Mouse (Mus musculus) megakaryocyte, adult 5-6 weeks (primary cell): Measurements from ENCODE around the gene Pax5. TPM values are rescaled to one million over a fixed set of nuclear protein-coding genes. Genes with fewer than 3 reads are reported as not detected.

Experiments
- ATAC-seq: 2 replicates; pipeline ENCODE4 v1.8.0; 2016; ENCODE audit warnings: mild to moderate bottlenecking, inconsistent platforms; ENCODE audit not compliant: poor library complexity, severe bottlenecking
- total RNA-seq, 2 experiments: library from RNA; stranded (forward) in 1 of 2; stranded (reverse) in 1 of 2; fragments of 153-499, 151-499 nt in 1 of 2; fragments of 221-1000, 200-1000 nt in 1 of 2; gene quantifications; 2 replicates each; pipeline versions ENCODE4 v1.2.3 to v1.2.4; 2015 to 2017

The Pax5 gene
- total RNA-seq, 2 experiments from 2014 or later: 0.04 TPM; not detected in 1

DNA sequence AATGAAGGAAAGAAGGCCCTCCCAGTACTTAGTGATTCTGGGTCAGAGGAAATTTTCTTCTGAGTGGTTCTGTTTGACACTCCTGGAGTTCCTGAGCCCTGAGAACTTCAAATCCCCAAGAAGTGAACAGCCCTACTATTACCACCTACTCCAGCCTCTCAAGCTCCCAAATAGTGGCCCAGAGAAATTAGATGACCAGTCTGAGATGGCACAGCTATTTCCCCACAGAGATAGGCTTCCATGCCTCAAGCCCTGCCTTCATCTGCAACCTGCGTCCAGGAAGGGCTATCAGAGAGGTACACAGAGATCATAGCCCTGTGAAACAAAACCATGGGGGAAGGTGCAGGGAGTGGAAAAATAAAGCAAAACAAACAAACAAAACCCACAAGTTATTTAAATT is 3.4 kb downstream of the Pax5 start:
- no peak for ATAC-seq

DNA sequence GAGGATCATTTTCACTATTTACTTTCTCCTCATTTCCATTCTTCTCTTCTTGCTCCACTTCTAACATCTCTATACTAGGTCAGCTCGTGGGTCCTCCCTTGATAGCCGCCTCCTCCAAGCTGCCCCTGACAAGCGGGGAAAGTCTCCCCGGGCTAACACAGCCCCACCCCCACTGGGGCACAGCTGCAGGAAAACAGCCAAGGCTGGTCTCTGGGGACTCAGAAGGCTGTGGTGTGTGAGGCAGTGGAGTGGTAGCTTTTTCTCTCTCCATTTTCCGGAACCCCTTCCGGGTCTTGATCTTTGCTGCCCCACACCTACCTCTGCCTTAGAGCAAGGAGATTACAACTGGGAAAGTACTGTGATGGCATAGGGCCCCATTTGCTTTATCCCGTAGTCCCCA is 4.3 kb downstream of the Pax5 start:
- ATAC-seq: no peak

- ATAC-seq: no peak
Observed at GRCm38 (mm10) chr4:44705151-44705550, 5.1 kb downstream of the Pax5 start.

- ATAC-seq: peak; percentile 80
Observed at GRCm38 (mm10) chr4:44704369-44704745, 5.9 kb downstream of the Pax5 start.

- ATAC-seq: no peak
Observed at GRCm38 (mm10) chr4:44703686-44704368, 6.5 kb downstream of the Pax5 start.

DNA sequence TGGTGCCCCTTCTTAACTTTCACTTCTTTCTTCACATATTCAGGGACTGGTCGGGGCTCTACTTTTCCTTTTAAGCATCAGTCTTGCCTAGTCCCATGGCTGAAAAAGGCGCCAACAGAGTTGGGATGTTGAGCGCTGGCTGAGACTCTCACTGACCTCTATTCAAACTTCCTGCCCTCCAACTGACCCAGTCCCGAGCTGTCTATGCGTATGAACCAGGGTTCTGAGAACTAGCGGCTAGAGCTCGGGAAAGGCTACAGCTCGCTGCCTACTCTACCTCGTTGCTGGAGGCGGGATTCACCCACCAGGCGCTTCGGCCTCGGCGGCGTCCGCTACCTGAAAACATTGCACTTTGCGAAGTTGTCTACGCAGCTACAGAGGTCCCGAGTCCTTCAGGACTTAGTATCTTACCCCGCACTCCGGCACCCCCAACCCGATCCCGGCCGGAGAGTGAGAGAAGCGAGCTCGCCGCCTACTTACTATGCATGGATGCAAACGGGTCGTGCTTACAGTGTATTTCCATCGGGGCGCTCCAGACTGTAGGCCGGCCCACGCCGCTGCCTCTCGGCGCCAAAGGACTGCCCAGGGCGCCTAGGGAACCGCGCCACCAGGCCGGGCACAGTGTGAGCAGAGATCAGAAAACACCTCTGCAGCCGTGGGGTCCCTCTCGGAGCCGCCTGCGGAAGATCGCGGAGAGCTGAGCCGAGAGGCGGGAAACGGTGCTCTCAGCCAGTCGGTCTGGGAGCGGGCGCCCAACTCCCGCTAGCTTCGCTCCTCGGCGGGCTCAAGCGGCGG is 7.2 kb downstream of the Pax5 start:
- ATAC-seq: no peak

DNA sequence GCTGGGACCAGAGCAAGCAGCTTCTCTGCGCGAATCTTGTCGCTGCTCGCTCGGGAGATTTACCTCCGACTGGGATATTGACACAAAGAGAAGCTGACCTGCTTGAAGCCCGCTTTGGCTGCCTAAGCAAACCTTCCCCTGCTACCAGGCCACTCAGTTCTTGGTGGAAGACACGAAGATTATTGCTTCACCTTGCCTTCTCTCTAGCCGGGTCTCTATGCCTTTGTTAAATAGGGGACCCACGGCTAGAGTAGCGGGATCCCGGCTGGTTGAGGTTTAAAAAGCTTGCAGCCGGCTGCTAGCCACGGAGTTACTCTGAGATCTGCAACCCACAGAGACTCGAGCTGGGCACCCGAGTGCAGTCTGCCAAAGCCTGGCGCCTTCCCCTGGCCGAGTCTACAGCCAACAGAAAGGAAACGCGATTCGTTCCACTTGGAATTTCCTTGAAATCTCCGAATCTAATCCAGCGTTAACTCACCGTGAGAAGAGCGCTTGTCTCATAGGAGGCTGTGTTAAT is 8.2 kb downstream of the Pax5 start:
- no peak for ATAC-seq

- ATAC-seq: no peak
Observed at GRCm38 (mm10) chr4:44701513-44701912, 8.8 kb downstream of the Pax5 start.

GRCm38 (mm10) chr4:44696676-44697075 is 13.6 kb downstream of the Pax5 start:
- no peak for ATAC-seq

DNA sequence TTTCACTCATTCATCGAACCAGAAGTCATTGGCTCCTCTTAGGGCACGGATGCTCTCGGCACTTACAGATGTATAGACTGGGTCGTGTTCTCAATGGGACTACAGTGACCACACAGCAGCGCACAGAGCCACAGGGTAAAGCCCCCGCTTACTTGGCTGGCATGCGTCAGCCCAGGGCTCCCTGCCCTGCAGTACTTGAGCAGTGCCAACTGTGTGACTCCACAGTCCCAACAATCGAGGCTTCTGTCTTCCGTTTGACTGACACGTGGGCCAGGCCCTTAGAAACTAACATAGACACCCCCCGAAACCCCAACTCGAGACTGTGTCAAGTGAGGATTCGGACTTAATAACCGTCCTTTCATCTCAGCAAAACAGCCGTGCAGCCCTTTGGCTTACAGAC is 15.9 kb downstream of the Pax5 start:
- no peak for ATAC-seq

DNA sequence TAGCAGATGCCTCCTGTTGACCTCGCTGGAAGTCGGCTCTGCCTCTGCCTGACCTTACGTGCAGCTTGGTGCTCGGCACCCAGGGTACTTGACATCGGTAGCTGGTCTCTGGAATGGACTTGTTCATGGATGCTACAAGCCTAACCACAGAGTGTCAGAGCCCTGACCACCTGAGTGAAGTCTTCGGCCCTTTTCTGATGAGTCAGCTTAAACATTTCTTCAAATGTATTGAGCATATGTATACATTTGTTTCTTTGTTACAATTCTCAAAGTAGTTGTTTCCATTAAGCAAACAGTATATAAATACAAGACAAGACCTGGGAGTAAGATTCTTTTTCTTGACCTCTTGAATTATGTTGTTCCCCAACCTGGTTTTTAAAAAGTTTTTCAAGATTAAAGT is 24.7 kb downstream of the Pax5 start:
- no peak for ATAC-seq

GRCm38 (mm10) chr4:44680242-44680897 is 29.9 kb downstream of the Pax5 start:
- ATAC-seq: no peak

DNA sequence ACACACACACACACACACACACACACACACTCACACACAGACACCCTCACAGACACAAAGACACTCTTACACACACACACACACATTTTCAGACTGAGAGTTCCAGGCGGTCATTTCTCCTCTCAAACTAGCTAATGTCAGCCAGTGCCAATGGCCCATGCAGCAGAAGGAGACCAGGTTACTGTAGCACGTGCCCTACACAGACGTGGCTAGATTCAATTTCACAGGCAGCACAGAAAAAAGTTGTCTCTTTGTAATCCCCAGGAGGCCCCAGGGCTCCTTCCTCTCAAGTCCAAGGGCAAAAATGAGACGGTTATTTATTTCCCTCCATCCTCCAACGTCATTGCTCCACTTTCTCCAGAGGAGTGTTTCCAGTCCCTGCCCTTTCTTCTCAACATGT is 31.6 kb downstream of the Pax5 start:
- ATAC-seq: no peak

DNA sequence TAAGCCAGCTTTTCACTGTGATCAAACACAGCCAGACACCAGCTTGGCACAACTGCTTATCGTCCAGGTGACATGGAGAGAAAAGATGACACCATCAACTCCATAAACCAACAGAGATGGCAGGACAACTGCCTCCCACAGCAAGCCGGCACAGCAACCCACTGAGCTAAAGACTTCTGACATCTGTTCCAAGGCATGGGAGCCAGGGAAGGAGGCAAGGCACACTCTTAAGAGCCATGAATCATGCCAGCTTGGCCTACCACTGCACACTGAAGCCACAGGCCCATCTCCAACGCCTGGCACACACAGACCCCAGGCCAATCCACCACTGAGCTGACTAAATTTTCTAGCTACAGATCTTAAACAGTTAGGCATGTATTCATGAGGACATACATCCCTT is 32.3 kb downstream of the Pax5 start:
- ATAC-seq: no peak

DNA sequence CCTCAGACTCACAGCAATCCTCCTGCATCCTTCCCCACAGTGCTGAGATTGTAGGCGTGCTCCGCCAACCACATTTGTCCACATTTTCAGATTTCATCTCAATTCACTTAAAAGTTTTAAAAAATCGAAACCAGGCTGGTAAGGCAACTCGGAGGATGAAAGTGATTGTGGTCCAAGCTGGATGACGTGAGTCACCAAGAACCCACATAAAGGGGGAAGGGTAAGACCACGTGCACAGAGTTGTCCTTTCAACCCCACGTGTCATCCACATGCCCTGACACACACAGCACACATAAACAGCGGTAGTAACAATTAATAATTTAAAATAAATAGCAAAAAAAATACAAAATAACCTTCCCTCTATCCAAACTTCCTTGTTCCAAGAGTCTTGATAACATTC is 35.3 kb downstream of the Pax5 start:
- no peak for ATAC-seq

DNA sequence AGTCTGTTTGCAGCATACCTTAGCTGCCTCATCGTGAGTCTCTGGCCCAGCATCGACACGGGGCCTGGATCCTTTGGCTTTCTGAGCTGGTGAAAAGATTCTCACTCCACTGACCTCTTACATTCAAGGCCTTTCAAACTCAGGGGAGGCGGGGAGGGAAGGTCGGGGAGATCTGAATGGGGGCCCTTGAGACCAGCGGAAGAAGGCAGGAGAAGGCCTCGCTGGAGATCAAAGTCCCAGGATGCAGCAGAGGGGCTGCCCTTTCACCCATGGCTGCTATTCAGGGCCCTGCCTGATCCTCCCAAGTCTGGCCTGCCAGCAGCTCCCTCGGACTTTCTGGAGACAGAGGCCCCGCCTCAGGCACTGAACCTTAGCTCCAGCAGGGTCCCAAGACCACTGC is 36.6 kb downstream of the Pax5 start:
- ATAC-seq: no peak

DNA sequence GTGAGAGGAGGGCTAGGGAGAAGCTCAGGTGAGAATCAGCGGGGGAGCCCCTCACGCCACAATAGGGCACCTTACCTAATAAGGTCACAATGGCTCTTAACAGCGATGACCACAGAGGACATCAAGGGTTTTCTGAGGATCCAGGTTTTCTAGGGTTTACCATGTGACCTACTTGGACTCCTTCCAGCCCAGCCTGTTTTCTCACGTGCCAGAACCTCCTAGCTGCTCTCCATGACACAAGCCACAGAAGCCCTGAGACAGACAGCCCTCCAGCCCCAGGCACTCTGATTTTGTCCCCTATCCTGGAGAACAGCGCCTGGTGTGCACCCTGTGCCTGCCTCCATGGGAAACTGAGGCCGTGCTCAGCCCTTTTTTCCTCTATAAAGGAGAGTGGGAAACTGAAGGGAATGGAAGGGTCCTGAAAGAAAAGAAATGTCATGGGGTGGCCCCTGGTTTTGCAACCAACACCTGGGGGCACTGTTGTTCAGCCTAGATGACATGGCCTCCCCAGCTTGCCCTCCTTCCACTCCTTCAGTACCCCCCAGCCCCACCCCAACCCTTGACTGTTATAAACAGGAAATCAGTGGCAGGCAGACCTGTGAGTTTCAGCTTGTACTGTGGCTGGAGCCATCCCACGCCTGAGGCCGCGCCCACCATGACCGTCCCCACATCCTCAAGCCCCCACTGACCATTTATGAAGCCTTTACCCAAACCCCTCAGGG is 37.9 kb downstream of the Pax5 start:
- ATAC-seq: peak; percentile 46

DNA sequence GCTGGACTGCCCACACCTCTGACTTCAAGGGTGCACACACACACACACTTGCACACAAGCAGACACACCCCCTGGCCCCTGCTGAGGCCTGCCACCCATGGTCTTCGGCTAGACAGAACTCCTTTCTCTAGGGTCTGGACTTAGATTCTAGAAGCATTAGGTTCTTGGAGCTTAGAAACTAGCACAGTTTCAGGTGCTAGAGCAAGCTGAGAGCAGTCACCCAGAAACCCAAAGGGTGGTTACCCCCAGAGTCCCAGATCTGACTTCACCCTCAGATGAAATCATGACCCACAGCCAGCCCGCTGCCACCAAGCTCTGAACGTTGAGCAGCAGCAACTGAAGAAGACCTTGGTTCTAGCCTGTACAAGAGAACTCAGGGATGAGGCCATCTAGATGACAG is 38.8 kb downstream of the Pax5 start:
- ATAC-seq: no peak

DNA sequence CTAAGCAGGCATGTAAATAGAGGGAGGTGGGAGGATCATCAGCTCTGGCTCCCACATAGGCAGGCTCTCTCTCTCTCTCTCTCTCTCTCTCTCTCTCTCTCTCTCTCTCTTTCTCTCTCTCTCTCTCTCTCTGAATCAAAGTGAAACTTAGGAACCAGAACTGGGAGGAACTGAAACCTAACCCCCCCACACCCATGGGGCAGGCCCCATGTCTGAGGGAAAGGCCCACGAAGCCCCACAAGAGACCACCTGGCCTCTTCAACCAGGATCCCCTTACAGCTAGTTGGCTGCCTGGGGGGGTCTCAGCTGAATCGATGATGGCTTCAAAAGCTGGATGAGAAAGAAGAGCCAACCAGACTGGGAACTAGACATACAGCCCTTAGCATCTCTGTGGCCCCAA is 39.3 kb downstream of the Pax5 start:
- ATAC-seq: peak; percentile 41; the same call in 1 of the 2 replicates

DNA sequence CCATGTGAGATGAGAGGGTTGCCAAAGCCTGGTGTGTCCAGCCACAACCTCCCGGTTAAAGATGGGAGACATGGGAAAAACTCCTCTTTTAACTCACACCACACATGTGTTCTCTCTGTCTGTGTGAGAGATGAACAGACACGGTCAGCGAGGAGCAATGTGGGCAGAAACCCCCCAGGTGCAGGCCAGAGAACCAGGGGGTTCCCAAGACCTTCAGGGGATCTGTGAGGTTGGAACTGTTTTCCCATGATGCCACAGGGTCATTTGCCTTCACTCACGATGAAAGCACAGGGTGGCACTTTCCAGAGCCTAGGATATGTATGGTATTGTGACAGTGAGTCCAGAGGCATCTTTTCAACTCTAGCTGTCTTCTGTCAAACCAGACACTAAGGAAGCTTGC is 39.9 kb downstream of the Pax5 start:
- no peak for ATAC-seq
